Mouse (Mus musculus): ENCODE measurements at regions not wholly inside any gene's neighbourhood (a gene's known extent, or its start where the extent isn't known, plus 50 kb on each side); places are given as distances from the start of the nearest gene placed in this dataset.

GRCm38 (mm10) chr12:15520783-15521407 lies 295.8 kb downstream of the Trib2 start:
- H3K4me1 ChIP-seq (ENCODE audit: control insufficient read depth in 2 of 2, insufficient read depth in 2 of 2, low read length in 2 of 2, poor library complexity in 1 of 2) = no peaks in the 10 kb centered on the region
- H3K36me3 ChIP-seq (ENCODE audit: control insufficient read depth, insufficient read depth, low read length, poor library complexity, severe bottlenecking) = no peaks in the 10 kb centered on the region
- no peak overlapping the region for H3K27ac ChIP-seq (ENCODE audit: insufficient read depth, low read depth, low read length, poor library complexity, severe bottlenecking)
- TF ChIP-seq MAFK (IDR thresholded peaks at IDR 0.05; ENCODE audit: insufficient read depth, low read depth, low read length) = no peak
- TF ChIP-seq ZC3H11A (IDR thresholded peaks at IDR 0.05; ENCODE audit: borderline replicate concordance, low read depth, low read length) = no peak
- no peak for TF ChIP-seq CHD2 (IDR thresholded peaks at IDR 0.05; ENCODE audit: low read depth, low read length)
- no peak for TF ChIP-seq HCFC1 (IDR thresholded peaks at IDR 0.05; ENCODE audit: borderline replicate concordance, insufficient read depth, low read length)
- no peak for TF ChIP-seq ZNF384 (IDR thresholded peaks at IDR 0.05; ENCODE audit: low read depth, low read length)
- in situ Hi-C loops (cut with MboI; ENCODE audit: low sequenced_read_pairs in 2 of 2, unreplicated experiment in 2 of 2) = no loop called here
- no peaks in the 10 kb centered on the region for H3K9me3 ChIP-seq (ENCODE audit: control insufficient read depth, insufficient read depth, low read depth, low read length)
- DNase-seq (ENCODE audit: low read depth, low spot score) = no peak
- H3K4me3 ChIP-seq (ENCODE audit: insufficient read depth in 1 of 2, low read depth in 1 of 2, low read length in 2 of 2, poor library complexity in 1 of 2, severe bottlenecking in 1 of 2) = no peak overlapping the region
- H3K9ac ChIP-seq (ENCODE audit: insufficient read depth, low read depth, low read length, poor library complexity, severe bottlenecking) = no peak overlapping the region

- Histone ChIP-seq H3K9me3 (ENCODE audit: control insufficient read depth, insufficient read depth, low read depth, low read length) (no peaks in the 10 kb centered on the region), H3K36me3 (ENCODE audit: control insufficient read depth, insufficient read depth, low read length, poor library complexity, severe bottlenecking) (no peaks in the 10 kb centered on the region), H3K4me3 (ENCODE audit: insufficient read depth in 1 of 2, low read depth in 1 of 2, low read length in 2 of 2, poor library complexity in 1 of 2, severe bottlenecking in 1 of 2) (no peak overlapping the region), H3K9ac (ENCODE audit: insufficient read depth, low read depth, low read length, poor library complexity, severe bottlenecking) (no peak overlapping the region), H3K27ac (ENCODE audit: insufficient read depth, low read depth, low read length, poor library complexity, severe bottlenecking) (no peak overlapping the region), H3K4me1 (ENCODE audit: control insufficient read depth in 2 of 2, insufficient read depth in 2 of 2, low read length in 2 of 2, poor library complexity in 1 of 2) (no peaks in the 10 kb centered on the region)
- no peak for DNase-seq (ENCODE audit: low read depth, low spot score)
- in situ Hi-C loops (cut with MboI; ENCODE audit: low sequenced_read_pairs in 2 of 2, unreplicated experiment in 2 of 2) = no loop called here
- no peak for TF ChIP-seq ZC3H11A (IDR thresholded peaks at IDR 0.05; ENCODE audit: borderline replicate concordance, low read depth, low read length)
These were observed 304.7 kb downstream of the Trib2 start for GRCm38 (mm10) chr12:15511994-15512393.

- no peaks in the 10 kb centered on the region for H3K4me1 ChIP-seq (ENCODE audit: control insufficient read depth in 2 of 2, insufficient read depth in 2 of 2, low read length in 2 of 2, poor library complexity in 1 of 2)
- H3K9me3 ChIP-seq (ENCODE audit: control insufficient read depth, insufficient read depth, low read depth, low read length) = no peaks in the 10 kb centered on the region
- H3K27ac ChIP-seq (ENCODE audit: insufficient read depth, low read depth, low read length, poor library complexity, severe bottlenecking) = no peak overlapping the region
- peak; percentile 11 for DNase-seq (ENCODE audit: low read depth, low spot score)
- no peak for TF ChIP-seq MAFK (IDR thresholded peaks at IDR 0.05; ENCODE audit: insufficient read depth, low read depth, low read length)
- no peak for TF ChIP-seq CHD2 (IDR thresholded peaks at IDR 0.05; ENCODE audit: low read depth, low read length)
- TF ChIP-seq ZNF384 (IDR thresholded peaks at IDR 0.05; ENCODE audit: low read depth, low read length) = no peak
- TF ChIP-seq ZC3H11A (IDR thresholded peaks at IDR 0.05; ENCODE audit: borderline replicate concordance, low read depth, low read length) = no peak
- TF ChIP-seq HCFC1 (IDR thresholded peaks at IDR 0.05; ENCODE audit: borderline replicate concordance, insufficient read depth, low read length) = no peak
- no peak overlapping the region for H3K4me3 ChIP-seq (ENCODE audit: insufficient read depth in 1 of 2, low read depth in 1 of 2, low read length in 2 of 2, poor library complexity in 1 of 2, severe bottlenecking in 1 of 2)
- in situ Hi-C loops (cut with MboI; ENCODE audit: low sequenced_read_pairs in 2 of 2, unreplicated experiment in 2 of 2) = no loop called here
- no peaks in the 10 kb centered on the region for H3K36me3 ChIP-seq (ENCODE audit: control insufficient read depth, insufficient read depth, low read length, poor library complexity, severe bottlenecking)
- no peak overlapping the region for H3K9ac ChIP-seq (ENCODE audit: insufficient read depth, low read depth, low read length, poor library complexity, severe bottlenecking)
These were observed 309.1 kb downstream of the Trib2 start for GRCm38 (mm10) chr12:15507576-15507975.

GRCm38 (mm10) chr12:15493640-15494039 lies 323.1 kb downstream of the Trib2 start:
- no peaks in the 10 kb centered on the region for H3K9me3 ChIP-seq (ENCODE audit: control insufficient read depth, insufficient read depth, low read depth, low read length)
- H3K4me1 ChIP-seq (ENCODE audit: control insufficient read depth in 2 of 2, insufficient read depth in 2 of 2, low read length in 2 of 2, poor library complexity in 1 of 2) = no peaks in the 10 kb centered on the region
- in situ Hi-C loops (cut with MboI; ENCODE audit: low sequenced_read_pairs in 2 of 2, unreplicated experiment in 2 of 2) = no loop called here
- no peak for DNase-seq (ENCODE audit: low read depth, low spot score)
- no peak overlapping the region for H3K4me3 ChIP-seq (ENCODE audit: insufficient read depth in 1 of 2, low read depth in 1 of 2, low read length in 2 of 2, poor library complexity in 1 of 2, severe bottlenecking in 1 of 2)
- H3K36me3 ChIP-seq (ENCODE audit: control insufficient read depth, insufficient read depth, low read length, poor library complexity, severe bottlenecking) = no peaks in the 10 kb centered on the region
- H3K27ac ChIP-seq (ENCODE audit: insufficient read depth, low read depth, low read length, poor library complexity, severe bottlenecking) = no peak overlapping the region
- TF ChIP-seq MAFK (IDR thresholded peaks at IDR 0.05; ENCODE audit: insufficient read depth, low read depth, low read length) (no peak), ZNF384 (IDR thresholded peaks at IDR 0.05; ENCODE audit: low read depth, low read length) (no peak), CHD2 (IDR thresholded peaks at IDR 0.05; ENCODE audit: low read depth, low read length) (no peak), ZC3H11A (IDR thresholded peaks at IDR 0.05; ENCODE audit: borderline replicate concordance, low read depth, low read length) (no peak), HCFC1 (IDR thresholded peaks at IDR 0.05; ENCODE audit: borderline replicate concordance, insufficient read depth, low read length) (no peak)
- no peak overlapping the region for H3K9ac ChIP-seq (ENCODE audit: insufficient read depth, low read depth, low read length, poor library complexity, severe bottlenecking)

- Histone ChIP-seq H3K4me3 (ENCODE audit: insufficient read depth in 1 of 2, low read depth in 1 of 2, low read length in 2 of 2, poor library complexity in 1 of 2, severe bottlenecking in 1 of 2) (no peak overlapping the region), H3K27ac (ENCODE audit: insufficient read depth, low read depth, low read length, poor library complexity, severe bottlenecking) (no peak overlapping the region), H3K9ac (ENCODE audit: insufficient read depth, low read depth, low read length, poor library complexity, severe bottlenecking) (no peak overlapping the region), H3K9me3 (ENCODE audit: control insufficient read depth, insufficient read depth, low read depth, low read length) (no peaks in the 10 kb centered on the region), H3K36me3 (ENCODE audit: control insufficient read depth, insufficient read depth, low read length, poor library complexity, severe bottlenecking) (no peaks in the 10 kb centered on the region), H3K4me1 (ENCODE audit: control insufficient read depth in 2 of 2, insufficient read depth in 2 of 2, low read length in 2 of 2, poor library complexity in 1 of 2) (no peaks in the 10 kb centered on the region)
- in situ Hi-C loops (cut with MboI; ENCODE audit: low sequenced_read_pairs in 2 of 2, unreplicated experiment in 2 of 2) = no loop called here
- TF ChIP-seq CHD2 (IDR thresholded peaks at IDR 0.05; ENCODE audit: low read depth, low read length) = no peak
- no peak for TF ChIP-seq HCFC1 (IDR thresholded peaks at IDR 0.05; ENCODE audit: borderline replicate concordance, insufficient read depth, low read length)
- TF ChIP-seq MAFK (IDR thresholded peaks at IDR 0.05; ENCODE audit: insufficient read depth, low read depth, low read length) = no peak
- TF ChIP-seq ZNF384 (IDR thresholded peaks at IDR 0.05; ENCODE audit: low read depth, low read length) = no peak
- no peak for DNase-seq (ENCODE audit: low read depth, low spot score)
These were observed 344.0 kb downstream of the Trib2 start for GRCm38 (mm10) chr12:15472741-15473140.
